Mouse (Mus musculus): Measurements from ENCODE around the gene Cxcl17. TPM values are rescaled to one million over a fixed set of nuclear protein-coding genes. Genes with fewer than 3 reads are reported as not detected.

The Cxcl17 gene
- polyA plus RNA-seq, 1 experiment from 2014 or later, result 0.47 TPM

DNA sequence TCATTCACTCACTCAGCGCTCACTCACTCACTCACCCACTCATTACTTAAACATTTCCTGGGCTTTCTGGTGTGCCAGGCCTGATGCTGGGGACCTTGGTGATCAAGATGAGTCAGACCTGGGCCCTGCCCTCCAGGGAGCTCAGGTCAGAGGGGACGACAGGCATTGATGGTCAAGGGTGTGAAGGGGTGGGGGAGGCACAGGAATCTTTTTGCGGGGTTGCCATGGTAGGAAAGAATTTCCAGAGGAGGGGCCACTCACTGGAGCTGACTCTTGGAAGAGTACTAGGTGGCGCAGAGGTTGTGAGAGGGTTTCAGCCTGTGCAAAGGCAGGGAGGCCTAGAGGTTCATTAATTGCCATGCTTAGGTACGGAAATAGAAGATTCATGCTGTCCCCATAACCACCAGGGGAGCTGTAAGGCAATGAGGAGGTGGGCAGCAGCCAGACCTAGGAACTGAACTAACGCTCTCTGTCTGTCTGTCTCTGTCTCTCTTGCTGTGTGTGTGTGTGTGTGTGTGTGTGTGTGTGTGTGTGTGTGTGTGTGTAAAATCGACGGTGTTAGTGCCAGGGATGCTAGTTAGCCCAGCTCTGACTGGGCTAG lies 35.5 kb downstream of the Cxcl17 start:
- DNase-seq (ENCODE audit: low spot score) (peak; percentile 37), ATAC-seq (replicated peaks; ENCODE audit: low FRiP score, low read depth) (peak; percentile 9; the same call in 1 of the 2 replicates)
- no peaks in the 10 kb centered on the region for H3K27me3 ChIP-seq (ENCODE audit: insufficient read depth, low read length)
- H3K9ac ChIP-seq (ENCODE audit: low read depth, low read length), result no peak overlapping the region
- peak; percentile 52 for TF ChIP-seq CTCF (IDR thresholded peaks at IDR 0.05; ENCODE audit: low read depth)
- 46% methylated on average over 8 of the region's 8 CpGs for WGBS
- peaks cover 8% of the 10 kb centered on the region; the same call in 1 of the 2 replicates for H3K36me3 ChIP-seq (ENCODE audit: insufficient read depth, low read length)
- no peaks in the 10 kb centered on the region for H3K4me1 ChIP-seq (replicated peaks; ENCODE audit: insufficient read depth, low read length)
- H3K9me3 ChIP-seq (replicated peaks; ENCODE audit: low read length), result no peaks in the 10 kb centered on the region
- H3K27ac ChIP-seq, result no peak overlapping the region
- H3K4me2 ChIP-seq (ENCODE audit: low read length), result peak overlapping the region; percentile 49
- no peak overlapping the region for H3K4me3 ChIP-seq (replicated peaks; ENCODE audit: low read depth, low read length)

DNA sequence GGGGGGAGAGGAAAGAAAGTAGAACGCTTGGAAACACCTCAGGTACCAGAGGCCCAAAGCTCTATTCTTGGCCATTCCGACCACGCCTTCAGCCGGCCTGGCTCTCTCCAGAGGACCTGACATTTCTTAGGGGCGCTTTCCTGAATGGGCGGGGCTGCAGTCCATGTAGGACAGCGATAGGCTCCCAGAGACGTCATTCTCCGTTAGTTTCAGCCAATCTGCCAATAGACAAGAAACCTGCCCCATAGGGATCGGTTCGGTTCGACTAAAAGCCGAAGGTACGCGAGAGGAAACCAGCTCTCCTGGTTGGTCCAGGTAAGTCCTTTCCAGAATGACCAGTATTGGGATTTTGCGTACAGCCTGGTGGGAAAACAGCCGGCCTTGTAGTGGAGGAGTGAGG lies 36.1 kb downstream of the Cxcl17 start:
- peak overlapping the region; percentile 20 for H3K4me3 ChIP-seq (replicated peaks; ENCODE audit: low read depth, low read length)
- peak overlapping the region; percentile 49 for H3K4me2 ChIP-seq (ENCODE audit: low read length)
- H3K36me3 ChIP-seq (ENCODE audit: insufficient read depth, low read length), result peaks cover 5% of the 10 kb centered on the region; the same call in 1 of the 2 replicates
- ATAC-seq (replicated peaks; ENCODE audit: low FRiP score, low read depth) (peak; percentile 47), DNase-seq (ENCODE audit: low spot score) (peak; percentile 84)
- no peak for TF ChIP-seq CTCF (IDR thresholded peaks at IDR 0.05; ENCODE audit: low read depth)
- H3K27me3 ChIP-seq (ENCODE audit: insufficient read depth, low read length), result no peaks in the 10 kb centered on the region
- no peak overlapping the region for H3K9ac ChIP-seq (ENCODE audit: low read depth, low read length)
- no peaks in the 10 kb centered on the region for H3K4me1 ChIP-seq (replicated peaks; ENCODE audit: insufficient read depth, low read length)
- no peaks in the 10 kb centered on the region for H3K9me3 ChIP-seq (replicated peaks; ENCODE audit: low read length)
- H3K27ac ChIP-seq, result no peak overlapping the region
- WGBS, result 3% methylated on average over 17 of the region's 17 CpGs

GRCm38 (mm10) chr7:25372441-25372840 lies 40.2 kb downstream of the Cxcl17 start:
- peaks cover 7% of the 10 kb centered on the region for H3K27me3 ChIP-seq (ENCODE audit: insufficient read depth, low read length)
- H3K9ac ChIP-seq (ENCODE audit: low read depth, low read length), result no peak overlapping the region
- no peak for DNase-seq (ENCODE audit: low spot score)
- H3K36me3 ChIP-seq (ENCODE audit: insufficient read depth, low read length), result no peaks in the 10 kb centered on the region
- H3K27ac ChIP-seq, result no peak overlapping the region
- ATAC-seq (replicated peaks; ENCODE audit: low FRiP score, low read depth), result no peak
- no peak overlapping the region for H3K4me2 ChIP-seq (ENCODE audit: low read length)
- no peaks in the 10 kb centered on the region for H3K9me3 ChIP-seq (replicated peaks; ENCODE audit: low read length)
- H3K4me1 ChIP-seq (replicated peaks; ENCODE audit: insufficient read depth, low read length), result no peaks in the 10 kb centered on the region
- no peak overlapping the region for H3K4me3 ChIP-seq (replicated peaks; ENCODE audit: low read depth, low read length)
- 85% methylated on average over 5 of the region's 5 CpGs for WGBS
- TF ChIP-seq CTCF (IDR thresholded peaks at IDR 0.05; ENCODE audit: low read depth), result no peak

DNA sequence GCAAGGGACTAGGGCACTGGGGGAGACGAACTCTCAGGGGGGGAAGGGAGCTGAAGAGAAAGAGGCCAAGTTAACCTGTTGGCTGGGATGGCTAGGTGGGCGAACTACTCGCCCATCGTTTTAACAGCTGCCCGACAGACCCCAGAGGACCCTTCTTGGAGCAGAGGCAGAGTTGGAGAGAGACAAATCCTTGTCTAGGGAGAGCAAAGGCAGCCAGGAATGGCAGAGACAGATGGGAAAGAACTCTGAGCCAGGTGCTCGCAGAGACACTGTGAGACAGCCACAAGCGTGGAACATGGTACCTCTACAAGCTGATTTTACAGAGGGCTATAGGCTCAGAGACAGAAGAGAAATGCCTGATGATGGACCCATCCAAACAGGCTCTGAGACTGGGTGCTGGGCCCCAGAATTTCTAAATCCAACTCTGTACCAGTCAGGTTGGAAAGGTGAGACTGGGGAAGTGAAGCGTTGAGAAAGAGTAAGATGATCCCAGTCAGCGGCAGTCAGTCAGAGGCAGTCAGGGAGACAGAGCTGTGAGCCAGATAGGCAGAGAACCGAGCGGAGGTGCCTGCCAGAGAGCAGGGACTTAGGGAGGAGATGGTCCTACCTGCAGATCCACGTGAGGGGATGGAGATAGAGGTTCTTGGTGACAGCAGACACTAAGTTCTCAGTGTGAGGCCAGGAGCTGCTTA lies 43.5 kb downstream of the Cxcl17 start, which contains the start of gene Cnfn:
TSS of gene Cnfn (minus strand) at position 667 of the 692 bp plus-strand sequence.
- DNase-seq (ENCODE audit: low spot score) (no peak), ATAC-seq (replicated peaks; ENCODE audit: low FRiP score, low read depth) (no peak)
- H3K27ac ChIP-seq, result no peak within 1 kb of the TSS
- H3K27me3 ChIP-seq (ENCODE audit: insufficient read depth, low read length), result peaks cover 12% of the 10 kb centered on the region
- no peaks in the 10 kb centered on the region for H3K9me3 ChIP-seq (replicated peaks; ENCODE audit: low read length)
- TF ChIP-seq CTCF (IDR thresholded peaks at IDR 0.05; ENCODE audit: low read depth), result no peak
- H3K9ac ChIP-seq (ENCODE audit: low read depth, low read length), result no peak within 1 kb of the TSS
- H3K4me2 ChIP-seq (ENCODE audit: low read length), result no peak within 1 kb of the TSS
- peaks cover 3% of the 10 kb centered on the region; the same call in 1 of the 2 replicates for H3K36me3 ChIP-seq (ENCODE audit: insufficient read depth, low read length)
- no peak within 1 kb of the TSS for H3K4me3 ChIP-seq (replicated peaks; ENCODE audit: low read depth, low read length)
- H3K4me1 ChIP-seq (replicated peaks; ENCODE audit: insufficient read depth, low read length), result no peaks in the 10 kb centered on the region
- WGBS, result 44% methylated on average over 12 of the region's 12 CpGs

DNA sequence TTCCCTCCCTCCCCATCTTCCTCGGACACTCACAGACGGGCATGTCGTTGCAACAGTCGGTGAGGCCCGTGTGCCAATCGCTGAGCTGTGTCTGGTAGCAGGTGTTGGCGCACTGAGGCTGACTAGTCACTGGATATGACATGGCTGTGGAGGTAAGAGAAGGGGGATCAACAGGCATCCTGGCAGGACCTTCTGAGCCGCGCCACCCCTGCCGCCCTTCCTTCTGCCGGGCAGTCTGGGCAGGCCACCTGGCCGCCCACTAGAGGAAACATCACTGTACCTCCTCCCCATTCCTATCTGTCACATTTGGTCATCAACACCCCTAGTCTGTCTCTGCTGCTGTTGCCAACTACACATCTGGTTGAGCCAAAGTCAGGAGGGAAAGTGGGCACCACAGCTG lies 44.4 kb downstream of the Cxcl17 start:
- no peak for TF ChIP-seq CTCF (IDR thresholded peaks at IDR 0.05; ENCODE audit: low read depth)
- H3K4me1 ChIP-seq (replicated peaks; ENCODE audit: insufficient read depth, low read length), result no peaks in the 10 kb centered on the region
- no peak overlapping the region; the same call in 1 of the 2 replicates for H3K4me2 ChIP-seq (ENCODE audit: low read length)
- ATAC-seq (replicated peaks; ENCODE audit: low FRiP score, low read depth) (no peak), DNase-seq (ENCODE audit: low spot score) (no peak)
- H3K27ac ChIP-seq, result no peak overlapping the region
- 18% methylated on average over 12 of the region's 12 CpGs for WGBS
- H3K27me3 ChIP-seq (ENCODE audit: insufficient read depth, low read length), result peaks cover 12% of the 10 kb centered on the region
- no peak overlapping the region for H3K9ac ChIP-seq (ENCODE audit: low read depth, low read length)
- no peaks in the 10 kb centered on the region for H3K9me3 ChIP-seq (replicated peaks; ENCODE audit: low read length)
- no peak overlapping the region for H3K4me3 ChIP-seq (replicated peaks; ENCODE audit: low read depth, low read length)
- H3K36me3 ChIP-seq (ENCODE audit: insufficient read depth, low read length), result peaks cover 11% of the 10 kb centered on the region; the same call in 1 of the 2 replicates

GRCm38 (mm10) chr7:25367632-25368293 lies 44.9 kb downstream of the Cxcl17 start:
- WGBS, result 2% methylated on average over 33 of the region's 33 CpGs
- Histone ChIP-seq H3K4me1 (replicated peaks; ENCODE audit: insufficient read depth, low read length) (no peaks in the 10 kb centered on the region), H3K36me3 (ENCODE audit: insufficient read depth, low read length) (peaks cover 11% of the 10 kb centered on the region; the same call in 1 of the 2 replicates), H3K9me3 (replicated peaks; ENCODE audit: low read length) (no peaks in the 10 kb centered on the region), H3K9ac (ENCODE audit: low read depth, low read length) (no peak overlapping the region), H3K27ac (no peak overlapping the region), H3K4me2 (ENCODE audit: low read length) (peak overlapping the region; percentile 39), H3K4me3 (replicated peaks; ENCODE audit: low read depth, low read length) (no peak overlapping the region), H3K27me3 (ENCODE audit: insufficient read depth, low read length) (peaks cover 12% of the 10 kb centered on the region)
- TF ChIP-seq CTCF (IDR thresholded peaks at IDR 0.05; ENCODE audit: low read depth), result peak; percentile 67
- peak; percentile 25; the same call in 1 of the 2 replicates for ATAC-seq (replicated peaks; ENCODE audit: low FRiP score, low read depth)
- peak; percentile 29 for DNase-seq (ENCODE audit: low spot score)

All from kidney, postnatal 0 days (tissue).